Mouse (Mus musculus) right cerebral cortex, postnatal 4 days (tissue): ENCODE measurements at regions not wholly inside any gene's neighbourhood (a gene's known extent, or its start where the extent isn't known, plus 50 kb on each side); places are given as distances from the start of the nearest gene placed in this dataset.

Source experiments
- DNase-seq: peaks from one replicate; pipeline ENCODE4 v3.0.0-alpha.2; 2022

- DNase-seq, result no peak
These were observed 63.8 kb upstream of the Slc6a6 start for GRCm38 (mm10) chr6:91619735-91620732.

DNA sequence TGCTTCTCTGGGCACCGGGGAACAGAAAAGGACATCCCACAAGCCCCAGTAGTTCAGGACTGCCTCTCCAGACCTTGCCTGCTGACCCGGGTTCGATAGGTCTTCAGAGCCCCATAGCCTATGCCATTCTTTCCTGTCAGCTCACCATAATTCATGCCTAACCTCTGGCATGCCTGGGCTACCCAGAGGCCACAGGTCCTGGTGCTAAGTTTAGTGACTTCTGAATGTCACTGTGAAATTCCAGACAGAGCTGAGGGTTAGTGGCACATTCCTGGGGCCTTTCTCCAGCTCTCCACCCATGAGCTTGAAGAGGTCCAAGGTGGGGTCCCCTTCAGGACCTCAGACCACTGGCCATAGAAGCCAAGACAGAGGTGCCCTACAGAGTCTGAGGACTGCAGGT is 62.4 kb upstream of the Slc6a6 start:
- no peak for DNase-seq

DNA sequence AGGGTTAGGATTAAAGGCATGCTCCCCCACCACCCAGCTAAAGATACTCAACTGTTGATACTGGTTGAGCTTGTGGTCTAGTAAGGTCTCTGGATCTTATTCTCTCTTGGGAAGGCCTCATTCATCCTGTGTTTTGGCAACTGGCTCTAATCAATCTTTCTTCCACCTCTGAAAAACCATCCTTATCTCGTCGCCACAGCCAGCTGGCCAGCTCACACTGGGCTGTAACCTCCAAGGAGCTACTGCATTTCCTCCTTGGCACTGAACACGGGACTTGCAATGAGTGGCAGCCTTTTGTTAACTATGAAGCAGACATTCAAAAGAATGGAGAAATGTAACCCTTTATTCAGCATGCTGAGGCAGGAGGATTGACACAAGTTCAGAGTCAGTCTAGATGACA is 61.4 kb upstream of the Slc6a6 start:
- no peak for DNase-seq

- DNase-seq, result no peak
These were observed 60.2 kb upstream of the Slc6a6 start for GRCm38 (mm10) chr6:91623646-91624045.

GRCm38 (mm10) chr6:91629230-91629629 is 54.6 kb upstream of the Slc6a6 start:
- DNase-seq, result no peak

DNA sequence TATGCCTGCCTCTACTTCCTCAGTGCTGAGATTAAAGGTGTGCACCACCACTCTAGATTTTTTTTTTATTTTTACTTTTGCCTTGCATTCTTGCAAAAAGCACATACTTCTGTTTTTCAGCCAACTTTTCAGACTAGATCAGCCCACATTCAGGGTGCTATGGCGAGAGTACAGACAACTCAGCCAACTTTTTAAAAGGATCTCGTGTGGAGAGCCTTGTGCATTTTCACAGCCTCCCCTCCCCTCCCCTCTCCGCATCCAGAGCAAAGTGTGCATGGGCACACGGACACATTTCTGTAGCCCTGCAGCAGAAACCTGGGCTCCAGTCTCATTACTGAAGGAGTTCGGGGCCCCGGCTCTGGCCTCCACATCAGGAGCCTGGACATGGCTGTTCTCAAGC is 52.6 kb upstream of the Slc6a6 start:
- DNase-seq, result no peak
